Mouse (Mus musculus): ENCODE measurements around the gene Ankmy1. TPM values are rescaled to one million over a fixed set of nuclear protein-coding genes. Genes with fewer than 3 reads are reported as not detected.

Ankmy1 gene
- total RNA-seq, 2 experiments from 2014 or later, result 0.16 TPM; not detected in 1

- no peak for DNase-seq (ENCODE audit: extremely low spot score in 1 of 2, low spot score in 1 of 2)
Observed at GRCm38 (mm10) chr1:92877431-92877978, 25.2 kb downstream of the Ankmy1 start.

- DNase-seq (ENCODE audit: extremely low spot score in 1 of 2, low spot score in 1 of 2), result no peak
Observed at GRCm38 (mm10) chr1:92875360-92876111, 27.2 kb downstream of the Ankmy1 start.

GRCm38 (mm10) chr1:92874011-92874410 lies 28.7 kb downstream of the Ankmy1 start:
- no peak for DNase-seq (ENCODE audit: extremely low spot score in 1 of 2, low spot score in 1 of 2)

GRCm38 (mm10) chr1:92872666-92873065 lies 30.0 kb downstream of the Ankmy1 start:
- DNase-seq (ENCODE audit: extremely low spot score in 1 of 2, low spot score in 1 of 2), result no peak

- DNase-seq (ENCODE audit: extremely low spot score in 1 of 2, low spot score in 1 of 2), result no peak
Observed at GRCm38 (mm10) chr1:92869985-92870384, 32.7 kb downstream of the Ankmy1 start.

GRCm38 (mm10) chr1:92866170-92866569 lies 36.5 kb downstream of the Ankmy1 start:
- DNase-seq (ENCODE audit: extremely low spot score in 1 of 2, low spot score in 1 of 2), result no peak

GRCm38 (mm10) chr1:92863268-92863667 lies 39.4 kb downstream of the Ankmy1 start:
- DNase-seq (ENCODE audit: extremely low spot score in 1 of 2, low spot score in 1 of 2), result no peak

- DNase-seq (ENCODE audit: extremely low spot score in 1 of 2, low spot score in 1 of 2), result no peak
Observed at GRCm38 (mm10) chr1:92861503-92861902, 41.2 kb downstream of the Ankmy1 start.

- DNase-seq (ENCODE audit: extremely low spot score in 1 of 2, low spot score in 1 of 2), result no peak
Observed at GRCm38 (mm10) chr1:92852450-92852849, 50.3 kb downstream of the Ankmy1 start.

- DNase-seq (ENCODE audit: extremely low spot score in 1 of 2, low spot score in 1 of 2), result no peak
Observed at GRCm38 (mm10) chr1:92849938-92850574, 52.6 kb downstream of the Ankmy1 start.

GRCm38 (mm10) chr1:92849491-92849890 lies 53.2 kb downstream of the Ankmy1 start:
- DNase-seq (ENCODE audit: extremely low spot score in 1 of 2, low spot score in 1 of 2), result no peak

GRCm38 (mm10) chr1:92847873-92848839 lies 54.5 kb downstream of the Ankmy1 start:
- no peak for DNase-seq (ENCODE audit: extremely low spot score in 1 of 2, low spot score in 1 of 2)

GRCm38 (mm10) chr1:92845889-92846288 lies 56.8 kb downstream of the Ankmy1 start:
- DNase-seq (ENCODE audit: extremely low spot score in 1 of 2, low spot score in 1 of 2), result no peak

GRCm38 (mm10) chr1:92841427-92841826 lies 61.3 kb downstream of the Ankmy1 start:
- DNase-seq (ENCODE audit: extremely low spot score in 1 of 2, low spot score in 1 of 2), result no peak

GRCm38 (mm10) chr1:92840231-92840890 lies 62.3 kb downstream of the Ankmy1 start:
- DNase-seq (ENCODE audit: extremely low spot score in 1 of 2, low spot score in 1 of 2), result no peak

GRCm38 (mm10) chr1:92839211-92839610 lies 63.5 kb downstream of the Ankmy1 start:
- no peak for DNase-seq (ENCODE audit: extremely low spot score in 1 of 2, low spot score in 1 of 2)

- no peak for DNase-seq (ENCODE audit: extremely low spot score in 1 of 2, low spot score in 1 of 2)
Observed at GRCm38 (mm10) chr1:92837931-92838833, 64.5 kb downstream of the Ankmy1 start.

- DNase-seq (ENCODE audit: extremely low spot score in 1 of 2, low spot score in 1 of 2), result peak; percentile 84 to 92
Observed at GRCm38 (mm10) chr1:92833987-92834706, 68.6 kb downstream of the Ankmy1 start.

Measured in layer of hippocampus, postnatal 25 days (tissue).